Mouse (Mus musculus): ENCODE data around the gene Fkbpl. TPM values are rescaled to one million over a fixed set of nuclear protein-coding genes. Genes with fewer than 3 reads are reported as not detected.
A peak's percentile ranks its signal among the peaks of the same experiment; 100 is the strongest.

Gene Fkbpl
- polyA plus RNA-seq, 1 experiment from 2014 or later = 11.5 TPM

- Histone ChIP-seq H3K4me3 (ENCODE audit: low read depth, low read length) (no peak overlapping the region), H3K4me2 (ENCODE audit: low read depth, low read length) (no peak overlapping the region), H3K36me3 (ENCODE audit: control insufficient read depth, insufficient read depth, low read length) (peaks cover 35% of the 10 kb centered on the region), H3K27ac (ENCODE audit: low read depth, low read length) (no peak overlapping the region), H3K9me3 (ENCODE audit: control insufficient read depth, low read length) (no peaks in the 10 kb centered on the region), H3K9ac (replicated peaks; ENCODE audit: low read depth, low read length) (no peak overlapping the region), H3K4me1 (ENCODE audit: control insufficient read depth, insufficient read depth, low read length) (peaks cover 12% of the 10 kb centered on the region), H3K27me3 (ENCODE audit: control insufficient read depth, insufficient read depth, low read length) (no peaks in the 10 kb centered on the region)
- no peak for ATAC-seq (ENCODE audit: low read depth)
- 94% methylated on average over 14 of the region's 14 CpGs for WGBS
Observed at GRCm38 (mm10) chr17:34650781-34651180, 6.2 kb downstream of the Fkbpl start.

DNA sequence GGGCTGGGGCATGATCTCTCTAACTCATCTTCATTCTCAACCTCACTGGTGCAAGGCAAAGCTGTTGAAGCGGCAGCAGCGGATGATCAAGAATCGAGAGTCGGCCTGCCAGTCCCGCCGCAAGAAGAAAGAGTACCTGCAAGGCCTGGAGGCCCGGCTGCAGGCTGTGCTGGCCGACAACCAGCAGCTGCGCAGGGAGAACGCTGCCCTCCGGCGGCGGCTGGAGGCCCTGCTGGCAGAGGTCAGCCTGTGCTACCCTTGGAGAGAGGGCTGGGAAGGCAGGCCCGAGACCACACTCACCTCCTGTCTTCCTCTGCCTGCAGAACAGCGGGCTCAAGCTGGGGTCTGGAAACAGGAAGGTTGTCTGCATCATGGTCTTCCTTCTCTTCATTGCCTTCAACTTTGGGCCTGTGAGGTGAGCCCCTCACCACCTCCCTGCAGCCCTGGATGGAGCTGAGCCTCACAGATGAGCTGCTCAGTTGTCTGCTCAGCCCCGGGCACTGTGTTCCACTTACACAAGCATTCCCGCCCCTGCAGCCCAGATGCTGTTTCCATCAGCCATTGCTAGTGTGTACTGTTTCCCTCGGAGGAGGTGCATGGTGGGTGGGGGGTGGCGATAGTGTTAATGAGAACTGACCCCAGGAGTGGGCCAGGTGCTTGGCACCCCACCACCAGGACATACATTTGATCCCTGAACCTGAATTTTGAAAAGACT, 7.1 kb downstream of the Fkbpl start:
- no peak overlapping the region for H3K4me3 ChIP-seq (ENCODE audit: low read depth, low read length)
- no peaks in the 10 kb centered on the region for H3K27me3 ChIP-seq (ENCODE audit: control insufficient read depth, insufficient read depth, low read length)
- WGBS = 51% methylated on average over 17 of the region's 19 CpGs
- peaks cover 9% of the 10 kb centered on the region for H3K4me1 ChIP-seq (ENCODE audit: control insufficient read depth, insufficient read depth, low read length)
- no peak overlapping the region for H3K9ac ChIP-seq (replicated peaks; ENCODE audit: low read depth, low read length)
- no peak for ATAC-seq (ENCODE audit: low read depth)
- peaks cover 35% of the 10 kb centered on the region for H3K36me3 ChIP-seq (ENCODE audit: control insufficient read depth, insufficient read depth, low read length)
- no peak overlapping the region for H3K4me2 ChIP-seq (ENCODE audit: low read depth, low read length)
- no peak overlapping the region for H3K27ac ChIP-seq (ENCODE audit: low read depth, low read length)
- no peaks in the 10 kb centered on the region for H3K9me3 ChIP-seq (ENCODE audit: control insufficient read depth, low read length)

- Histone ChIP-seq H3K27me3 (ENCODE audit: control insufficient read depth, insufficient read depth, low read length) (no peaks in the 10 kb centered on the region), H3K27ac (ENCODE audit: low read depth, low read length) (no peak overlapping the region), H3K4me3 (ENCODE audit: low read depth, low read length) (no peak overlapping the region), H3K9ac (replicated peaks; ENCODE audit: low read depth, low read length) (no peak overlapping the region), H3K4me1 (ENCODE audit: control insufficient read depth, insufficient read depth, low read length) (peaks cover 8% of the 10 kb centered on the region), H3K9me3 (ENCODE audit: control insufficient read depth, low read length) (no peaks in the 10 kb centered on the region), H3K36me3 (ENCODE audit: control insufficient read depth, insufficient read depth, low read length) (peaks cover 35% of the 10 kb centered on the region), H3K4me2 (ENCODE audit: low read depth, low read length) (no peak overlapping the region)
- WGBS = 92% methylated on average over 10 of the region's 10 CpGs
- ATAC-seq (ENCODE audit: low read depth) = no peak
Observed at GRCm38 (mm10) chr17:34652546-34652945, 8.0 kb downstream of the Fkbpl start.

- 92% methylated on average over 8 of the region's 8 CpGs for WGBS
- H3K9ac ChIP-seq (replicated peaks; ENCODE audit: low read depth, low read length) = no peak overlapping the region
- H3K36me3 ChIP-seq (ENCODE audit: control insufficient read depth, insufficient read depth, low read length) = peaks cover 35% of the 10 kb centered on the region
Observed at GRCm38 (mm10) chr17:34652985-34653384, 8.4 kb downstream of the Fkbpl start.

GRCm38 (mm10) chr17:34653746-34654285, 9.3 kb downstream of the Fkbpl start:
- no peak overlapping the region for H3K4me3 ChIP-seq (ENCODE audit: low read depth, low read length)
- H3K27me3 ChIP-seq (ENCODE audit: control insufficient read depth, insufficient read depth, low read length) = no peaks in the 10 kb centered on the region
- no peak for ATAC-seq (ENCODE audit: low read depth)
- peaks cover 35% of the 10 kb centered on the region for H3K36me3 ChIP-seq (ENCODE audit: control insufficient read depth, insufficient read depth, low read length)
- H3K9ac ChIP-seq (replicated peaks; ENCODE audit: low read depth, low read length) = no peak overlapping the region
- H3K9me3 ChIP-seq (ENCODE audit: control insufficient read depth, low read length) = no peaks in the 10 kb centered on the region
- no peak overlapping the region for H3K27ac ChIP-seq (ENCODE audit: low read depth, low read length)
- WGBS = 63% methylated on average over 9 of the region's 9 CpGs
- no peaks in the 10 kb centered on the region for H3K4me1 ChIP-seq (ENCODE audit: control insufficient read depth, insufficient read depth, low read length)
- no peak overlapping the region for H3K4me2 ChIP-seq (ENCODE audit: low read depth, low read length)

More at GRCm38 (mm10) chr17:34652985-34653384, 8.4 kb downstream of the Fkbpl start:
- Histone ChIP-seq H3K9me3 (ENCODE audit: control insufficient read depth, low read length) (no peaks in the 10 kb centered on the region), H3K4me3 (ENCODE audit: low read depth, low read length) (no peak overlapping the region), H3K27me3 (ENCODE audit: control insufficient read depth, insufficient read depth, low read length) (no peaks in the 10 kb centered on the region), H3K27ac (ENCODE audit: low read depth, low read length) (no peak overlapping the region), H3K4me1 (ENCODE audit: control insufficient read depth, insufficient read depth, low read length) (peaks cover 4% of the 10 kb centered on the region), H3K4me2 (ENCODE audit: low read depth, low read length) (no peak overlapping the region)
- ATAC-seq (ENCODE audit: low read depth) = no peak

DNA sequence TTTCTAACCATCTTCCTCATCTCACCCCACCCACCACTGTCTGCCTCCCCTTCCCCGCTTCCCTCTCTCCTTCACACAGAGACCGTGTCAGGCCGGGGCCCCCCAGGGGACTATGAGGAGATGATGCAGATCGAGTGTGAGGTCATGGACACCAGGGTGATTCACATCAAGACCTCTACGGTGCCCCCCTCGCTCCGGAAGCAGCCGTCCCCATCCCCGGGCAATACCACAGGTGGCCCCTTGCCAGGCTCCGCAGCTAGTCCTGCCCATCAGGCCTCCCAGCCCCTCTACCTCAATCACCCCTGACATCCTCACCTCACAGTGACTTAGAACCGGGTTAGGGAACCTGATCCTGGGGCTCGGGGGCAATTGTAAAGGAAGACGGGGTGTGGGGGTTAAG, 9.8 kb downstream of the Fkbpl start:
- Histone ChIP-seq H3K27me3 (ENCODE audit: control insufficient read depth, insufficient read depth, low read length) (no peaks in the 10 kb centered on the region), H3K4me3 (ENCODE audit: low read depth, low read length) (no peak overlapping the region), H3K4me2 (ENCODE audit: low read depth, low read length) (no peak overlapping the region), H3K4me1 (ENCODE audit: control insufficient read depth, insufficient read depth, low read length) (no peaks in the 10 kb centered on the region), H3K27ac (ENCODE audit: low read depth, low read length) (no peak overlapping the region), H3K9me3 (ENCODE audit: control insufficient read depth, low read length) (no peaks in the 10 kb centered on the region), H3K36me3 (ENCODE audit: control insufficient read depth, insufficient read depth, low read length) (peaks cover 35% of the 10 kb centered on the region), H3K9ac (replicated peaks; ENCODE audit: low read depth, low read length) (no peak overlapping the region)
- ATAC-seq (ENCODE audit: low read depth) = no peak
- 91% methylated on average over 13 of the region's 13 CpGs for WGBS

- 0 out of 2 replicates have a peak, but pooled peaks have one; percentile 9 for ATAC-seq (ENCODE audit: low read depth)
- no peaks in the 10 kb centered on the region for H3K4me1 ChIP-seq (ENCODE audit: control insufficient read depth, insufficient read depth, low read length)
- 85% methylated on average over 7 of the region's 7 CpGs for WGBS
- peaks cover 34% of the 10 kb centered on the region for H3K36me3 ChIP-seq (ENCODE audit: control insufficient read depth, insufficient read depth, low read length)
- H3K4me2 ChIP-seq (ENCODE audit: low read depth, low read length) = no peak overlapping the region
- H3K27ac ChIP-seq (ENCODE audit: low read depth, low read length) = 0 out of 2 replicates have a peak overlapping the region, but pooled peaks have one; percentile 22
- no peak overlapping the region for H3K4me3 ChIP-seq (ENCODE audit: low read depth, low read length)
- no peaks in the 10 kb centered on the region for H3K27me3 ChIP-seq (ENCODE audit: control insufficient read depth, insufficient read depth, low read length)
- H3K9ac ChIP-seq (replicated peaks; ENCODE audit: low read depth, low read length) = no peak overlapping the region
- H3K9me3 ChIP-seq (ENCODE audit: control insufficient read depth, low read length) = no peaks in the 10 kb centered on the region
Observed at GRCm38 (mm10) chr17:34655160-34655559, 10.6 kb downstream of the Fkbpl start.

GRCm38 (mm10) chr17:34655581-34655991, 11.0 kb downstream of the Fkbpl start:
- no peak overlapping the region for H3K4me2 ChIP-seq (ENCODE audit: low read depth, low read length)
- no peaks in the 10 kb centered on the region for H3K9me3 ChIP-seq (ENCODE audit: control insufficient read depth, low read length)
- peaks cover 1% of the 10 kb centered on the region; the same call in 1 of the 2 replicates for H3K27me3 ChIP-seq (ENCODE audit: control insufficient read depth, insufficient read depth, low read length)
- peak; percentile 33; the same call in 1 of the 2 replicates for ATAC-seq (ENCODE audit: low read depth)
- no peaks in the 10 kb centered on the region for H3K4me1 ChIP-seq (ENCODE audit: control insufficient read depth, insufficient read depth, low read length)
- no peak overlapping the region for H3K9ac ChIP-seq (replicated peaks; ENCODE audit: low read depth, low read length)
- H3K4me3 ChIP-seq (ENCODE audit: low read depth, low read length) = no peak overlapping the region
- peaks cover 30% of the 10 kb centered on the region for H3K36me3 ChIP-seq (ENCODE audit: control insufficient read depth, insufficient read depth, low read length)
- H3K27ac ChIP-seq (ENCODE audit: low read depth, low read length) = no peak overlapping the region
- WGBS = 57% methylated on average over 4 of the region's 4 CpGs

DNA sequence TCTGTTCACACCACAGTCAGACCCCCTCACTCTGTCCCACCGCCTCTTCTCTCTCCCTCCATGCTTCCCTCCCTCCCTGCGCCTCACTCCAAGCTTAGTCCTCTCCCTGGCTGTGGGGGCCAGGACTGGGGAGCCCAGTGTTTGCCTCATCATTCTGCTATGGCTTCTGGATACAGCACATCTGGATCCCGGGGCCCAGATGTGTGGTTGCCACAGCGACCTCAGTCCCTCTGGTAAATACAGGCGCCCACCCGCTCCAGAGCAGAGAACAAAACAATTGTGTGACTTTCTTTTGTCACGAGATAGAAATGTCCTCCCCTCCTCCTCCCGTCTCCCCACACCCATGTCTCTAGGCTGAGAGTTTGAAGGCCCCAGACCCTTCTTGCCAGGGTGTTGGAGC, 12.1 kb downstream of the Fkbpl start:
- Histone ChIP-seq H3K9ac (replicated peaks; ENCODE audit: low read depth, low read length) (no peak overlapping the region), H3K4me3 (ENCODE audit: low read depth, low read length) (no peak overlapping the region), H3K36me3 (ENCODE audit: control insufficient read depth, insufficient read depth, low read length) (peaks cover 19% of the 10 kb centered on the region), H3K27me3 (ENCODE audit: control insufficient read depth, insufficient read depth, low read length) (peaks cover 7% of the 10 kb centered on the region; the same call in 1 of the 2 replicates), H3K4me1 (ENCODE audit: control insufficient read depth, insufficient read depth, low read length) (no peaks in the 10 kb centered on the region), H3K27ac (ENCODE audit: low read depth, low read length) (no peak overlapping the region), H3K4me2 (ENCODE audit: low read depth, low read length) (no peak overlapping the region), H3K9me3 (ENCODE audit: control insufficient read depth, low read length) (no peaks in the 10 kb centered on the region)
- ATAC-seq (ENCODE audit: low read depth) = no peak
- 45% methylated on average over 8 of the region's 8 CpGs for WGBS
